Mouse (Mus musculus): Measurements from ENCODE around the gene Cdkn3. TPM values are rescaled to one million over a fixed set of nuclear protein-coding genes. Genes with fewer than 3 reads are reported as not detected.

Gene Cdkn3
- 1.2 TPM for polyA plus RNA-seq (2014; fragmentation: Illumina TruSeq; extraction: RNeasy Lipid Tissue Mini Kit (QIAGEN cat#74804); ENCODE audit: insufficient read depth, low read depth, low replicate concordance)

DNA sequence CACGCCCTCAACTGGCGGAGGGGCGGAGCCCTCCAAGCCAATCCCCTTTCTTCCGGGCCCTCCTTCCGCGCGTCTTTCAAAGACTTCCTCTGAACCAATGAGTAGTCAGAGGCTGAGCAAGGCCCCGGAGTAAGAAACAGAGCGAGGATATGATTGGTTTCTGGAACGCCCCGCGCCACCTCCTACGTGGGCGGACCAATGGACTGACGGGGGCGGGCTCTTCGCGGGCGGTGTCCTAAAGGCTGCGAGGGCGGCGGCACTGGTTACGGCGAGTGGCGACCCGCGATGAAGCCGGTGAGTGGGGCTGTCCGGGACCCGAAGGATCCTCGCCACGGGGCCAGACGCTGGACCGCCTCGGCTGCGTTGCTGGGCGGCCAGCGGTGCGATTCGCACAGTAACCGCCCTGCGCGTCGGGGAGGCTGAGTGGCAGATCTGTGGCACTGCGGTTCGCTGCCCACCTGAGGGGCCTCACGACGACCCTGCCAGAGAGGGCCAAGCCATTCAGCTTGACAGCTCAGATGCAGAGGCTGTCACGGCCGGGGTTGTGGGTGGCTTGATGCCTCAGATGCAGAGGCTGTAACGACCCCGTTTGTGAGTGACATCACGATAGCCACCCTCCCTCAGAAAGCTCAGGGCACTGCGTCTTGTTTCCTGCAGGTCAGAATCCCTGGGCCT, at the start of gene Cdkn3:
TSS of gene Cdkn3 (plus strand) at position 187 of the 675 bp plus-strand sequence.

GRCm38 (mm10) chr14:46787787-46788504, 27.6 kb downstream of the Cdkn3 start, which contains the start of gene Cnih1:
Cnih1 (minus strand) TSS chr14:46788411.

Other genes starting within 250 kb of the Cdkn3 start
- gene Cnih1, start 27.9 kb downstream of the Cdkn3 start, polyA plus RNA-seq (2014; fragmentation: Illumina TruSeq; extraction: RNeasy Lipid Tissue Mini Kit (QIAGEN cat#74804); ENCODE audit: insufficient read depth, low read depth, low replicate concordance): 89.5 TPM
- gene Gmfb, start 61.7 kb downstream of the Cdkn3 start, polyA plus RNA-seq (2014; fragmentation: Illumina TruSeq; extraction: RNeasy Lipid Tissue Mini Kit (QIAGEN cat#74804); ENCODE audit: insufficient read depth, low read depth, low replicate concordance): 47.5 TPM
- gene Cgrrf1, start 71.6 kb downstream of the Cdkn3 start, polyA plus RNA-seq (2014; fragmentation: Illumina TruSeq; extraction: RNeasy Lipid Tissue Mini Kit (QIAGEN cat#74804); ENCODE audit: insufficient read depth, low read depth, low replicate concordance): 39.0 TPM
- 8.0 TPM for gene Samd4, start 122.3 kb downstream of the Cdkn3 start, polyA plus RNA-seq (2014; fragmentation: Illumina TruSeq; extraction: RNeasy Lipid Tissue Mini Kit (QIAGEN cat#74804); ENCODE audit: insufficient read depth, low read depth, low replicate concordance)

All from lung, adult 10 weeks (tissue).